Mouse (Mus musculus) midbrain, embryonic 15.5 days (tissue): ENCODE measurements at regions not wholly inside any gene's neighbourhood (a gene's known extent, or its start where the extent isn't known, plus 50 kb on each side); places are given as distances from the start of the nearest gene placed in this dataset.
A peak's percentile ranks its signal among the peaks of the same experiment; 100 is the strongest.

Experiments used
- ATAC-seq: fragments of 200-750 bp; cut with Nextera tagmentation; replicated peaks from 2 replicates; pipeline ENCODE4 v1.8.0; 2017; ENCODE audit warnings: moderate TSS enrichment
- H3K27ac ChIP-seq: fragments of 300-500 bp; sonication (generic); 2 replicates; pipeline ENCODE4 v1.5.1; 2015; ENCODE audit warnings: mild to moderate bottlenecking, inconsistent platforms
- H3K27me3 ChIP-seq: fragments of 300-500 bp; sonication (generic); replicated peaks from 2 replicates; pipeline ENCODE4 v1.6.1; 2015; ENCODE audit warnings: inconsistent platforms
- H3K36me3 ChIP-seq: fragments of 300-500 bp; sonication (generic); replicated peaks from 2 replicates; pipeline ENCODE4 v1.6.1; 2015; ENCODE audit warnings: inconsistent platforms
- H3K4me1 ChIP-seq: fragments of 300-500 bp; sonication (generic); 2 replicates; pipeline ENCODE4 v1.6.1; 2015; ENCODE audit warnings: inconsistent platforms
- H3K4me2 ChIP-seq: fragments of 300-500 bp; sonication (generic); 2 replicates; pipeline ENCODE4 v1.6.1; 2015; ENCODE audit warnings: inconsistent platforms, mild to moderate bottlenecking, moderate library complexity
- H3K4me3 ChIP-seq: fragments of 300-500 bp; sonication (generic); 2 replicates; pipeline ENCODE4 v1.5.1; 2015; ENCODE audit warnings: mild to moderate bottlenecking, inconsistent platforms
- H3K9ac ChIP-seq: fragments of 300-500 bp; sonication (generic); 2 replicates; pipeline ENCODE4 v1.6.1; 2015; ENCODE audit warnings: mild to moderate bottlenecking, inconsistent platforms
- H3K9me3 ChIP-seq: fragments of 300-500 bp; sonication (generic); 2 replicates; pipeline ENCODE4 v1.6.1; 2016; ENCODE audit warnings: inconsistent platforms
- WGBS: fragments of 180-500 bp; shearing (Covaris S2); methylation state at CpG from one replicate; pipeline ENCODE4 v1.1.7; 2015; ENCODE audit warnings: mixed read lengths; 5-methylcytosine and 5-hydroxymethylcytosine counted together

GRCm38 (mm10) chr5:91709494-91710286 is 192.3 kb downstream of the Parm1 start:
- H3K4me2 ChIP-seq = no peak overlapping the region
- H3K27ac ChIP-seq = no peak overlapping the region
- H3K9ac ChIP-seq = no peak overlapping the region
- H3K4me3 ChIP-seq = no peak overlapping the region
- no peak for ATAC-seq
- no peaks in the 10 kb centered on the region for H3K9me3 ChIP-seq
- no peaks in the 10 kb centered on the region for H3K4me1 ChIP-seq
- no peaks in the 10 kb centered on the region for H3K36me3 ChIP-seq
- peaks cover 3% of the 10 kb centered on the region; the same call in 1 of the 2 replicates for H3K27me3 ChIP-seq
- WGBS = 98% methylated on average over 1 of the region's 1 CpGs

- 79% methylated on average over 6 of the region's 6 CpGs for WGBS
- H3K27ac ChIP-seq = no peak overlapping the region
Measured at GRCm38 (mm10) chr5:91708149-91708548, 190.7 kb downstream of the Parm1 start.

GRCm38 (mm10) chr5:91697075-91697474 is 179.7 kb downstream of the Parm1 start:
- 79% methylated on average over 6 of the region's 6 CpGs for WGBS
- no peaks in the 10 kb centered on the region for H3K27me3 ChIP-seq
- H3K4me3 ChIP-seq = no peak overlapping the region

More at GRCm38 (mm10) chr5:91708149-91708548, 190.7 kb downstream of the Parm1 start:
- Histone ChIP-seq H3K9ac (no peak overlapping the region), H3K4me3 (no peak overlapping the region), H3K36me3 (no peaks in the 10 kb centered on the region), H3K27me3 (peaks cover 3% of the 10 kb centered on the region; the same call in 1 of the 2 replicates), H3K4me1 (no peaks in the 10 kb centered on the region), H3K4me2 (no peak overlapping the region), H3K9me3 (no peaks in the 10 kb centered on the region)
- ATAC-seq = no peak

GRCm38 (mm10) chr5:91696532-91696931 is 179.1 kb downstream of the Parm1 start:
- H3K27me3 ChIP-seq = no peaks in the 10 kb centered on the region
- no peak overlapping the region for H3K4me2 ChIP-seq
- H3K4me3 ChIP-seq = no peak overlapping the region
- peaks cover 9% of the 10 kb centered on the region for H3K4me1 ChIP-seq
- no peaks in the 10 kb centered on the region for H3K36me3 ChIP-seq
- ATAC-seq = no peak
- H3K9me3 ChIP-seq = no peaks in the 10 kb centered on the region
- H3K9ac ChIP-seq = no peak overlapping the region
- WGBS = 92% methylated on average over 6 of the region's 6 CpGs
- H3K27ac ChIP-seq = no peak overlapping the region

More at GRCm38 (mm10) chr5:91697075-91697474, 179.7 kb downstream of the Parm1 start:
- Histone ChIP-seq H3K27ac (no peak overlapping the region), H3K9me3 (no peaks in the 10 kb centered on the region), H3K4me1 (peaks cover 7% of the 10 kb centered on the region), H3K4me2 (no peak overlapping the region), H3K36me3 (no peaks in the 10 kb centered on the region), H3K9ac (no peak overlapping the region)
- ATAC-seq = no peak

GRCm38 (mm10) chr5:91695632-91696031 is 178.2 kb downstream of the Parm1 start:
- no peak overlapping the region for H3K9ac ChIP-seq
- no peak for ATAC-seq
- H3K27me3 ChIP-seq = no peaks in the 10 kb centered on the region
- no peak overlapping the region for H3K4me3 ChIP-seq
- peaks cover 9% of the 10 kb centered on the region for H3K4me1 ChIP-seq
- WGBS = 67% methylated on average over 3 of the region's 3 CpGs
- H3K27ac ChIP-seq = no peak overlapping the region
- H3K9me3 ChIP-seq = no peaks in the 10 kb centered on the region
- no peak overlapping the region for H3K4me2 ChIP-seq
- H3K36me3 ChIP-seq = no peaks in the 10 kb centered on the region

DNA sequence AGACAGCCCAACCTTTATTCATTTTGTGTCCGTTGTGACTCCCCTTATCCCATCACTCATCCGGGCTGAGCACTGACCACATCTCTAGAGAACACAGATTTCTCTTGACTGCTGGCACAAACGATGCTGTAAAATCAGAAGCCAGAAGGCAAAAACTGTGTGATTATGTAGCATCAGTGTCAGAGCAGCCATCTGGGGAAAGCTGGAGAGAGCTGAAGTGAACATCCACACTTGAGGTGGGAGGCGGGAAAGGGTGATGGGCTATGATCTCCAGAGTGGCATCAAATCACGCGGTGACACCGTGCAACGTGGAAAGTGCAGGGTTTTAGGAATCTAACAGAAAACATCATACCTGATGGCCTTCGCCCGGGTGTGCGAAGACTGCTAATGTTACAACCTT is 175.9 kb downstream of the Parm1 start:
- H3K4me2 ChIP-seq = no peak overlapping the region
- H3K4me3 ChIP-seq = no peak overlapping the region
- peak; percentile 59 for ATAC-seq

GRCm38 (mm10) chr5:91692292-91692691 is 174.9 kb downstream of the Parm1 start:
- Histone ChIP-seq H3K36me3 (no peaks in the 10 kb centered on the region), H3K9ac (no peak overlapping the region), H3K4me1 (peaks cover 9% of the 10 kb centered on the region), H3K27me3 (no peaks in the 10 kb centered on the region), H3K4me3 (no peak overlapping the region), H3K27ac (no peak overlapping the region), H3K9me3 (no peaks in the 10 kb centered on the region), H3K4me2 (no peak overlapping the region)
- 16% methylated on average over 6 of the region's 6 CpGs for WGBS
- peak; percentile 50; the same call in 1 of the 2 replicates for ATAC-seq

More for the DNA sequence above, 175.9 kb downstream of the Parm1 start:
- 81% methylated on average over 11 of the region's 11 CpGs for WGBS
- no peaks in the 10 kb centered on the region for H3K9me3 ChIP-seq
- no peaks in the 10 kb centered on the region for H3K27me3 ChIP-seq
- H3K4me1 ChIP-seq = peaks cover 9% of the 10 kb centered on the region
- H3K27ac ChIP-seq = no peak overlapping the region
- H3K9ac ChIP-seq = no peak overlapping the region
- no peaks in the 10 kb centered on the region for H3K36me3 ChIP-seq

DNA sequence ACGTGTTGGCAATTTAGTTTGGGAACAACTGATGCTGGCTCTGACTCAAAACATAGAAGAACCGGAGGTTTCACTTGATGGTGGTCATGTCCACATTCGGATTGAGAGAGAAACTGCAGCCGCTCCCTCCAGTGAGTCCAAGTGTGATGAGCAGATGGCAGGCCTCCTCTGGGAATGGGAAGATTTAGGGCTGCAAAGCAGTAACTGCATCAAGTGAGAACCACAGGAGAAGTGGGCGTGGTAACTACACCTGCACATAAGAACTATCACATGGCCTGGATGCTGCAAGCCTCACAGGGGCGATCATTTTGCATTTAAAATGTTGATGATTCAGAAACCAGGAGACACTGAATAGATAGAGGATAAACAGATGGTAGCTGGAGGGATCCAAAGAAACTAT is 161.3 kb downstream of the Parm1 start:
- Histone ChIP-seq H3K4me3 (no peak overlapping the region), H3K9ac (no peak overlapping the region), H3K27ac (no peak overlapping the region), H3K36me3 (no peaks in the 10 kb centered on the region), H3K9me3 (no peaks in the 10 kb centered on the region), H3K4me1 (no peaks in the 10 kb centered on the region), H3K4me2 (no peak overlapping the region), H3K27me3 (no peaks in the 10 kb centered on the region)
- ATAC-seq = no peak
- 75% methylated on average over 6 of the region's 6 CpGs for WGBS
